Mouse (Mus musculus): ENCODE data around the gene Mvp. TPM values are rescaled to one million over a fixed set of nuclear protein-coding genes. Genes with fewer than 3 reads are reported as not detected.

Gene Mvp
- polyA plus RNA-seq (2012; rRNA removed): 63.3 and 80.9 TPM in 2 replicates

GRCm38 (mm10) chr7:127014320-127014719, at the start of gene Mvp:
TSS of gene Mvp (minus strand) at chr7:127014621.
- Histone ChIP-seq H3K27me3 (ENCODE audit: control insufficient read depth, insufficient read depth, low read length) (no peaks in the 10 kb centered on the region), H3K4me1 (ENCODE audit: control insufficient read depth, insufficient read depth, insufficient read length) (peaks cover 7% of the 10 kb centered on the region; the same call in 1 of the 2 replicates), H3K27ac (ENCODE audit: insufficient read depth, low read length) (peak within 1 kb of the TSS; percentile 89), H3K4me3 (ENCODE audit: extremely low read depth, insufficient read depth, insufficient read length) (peak within 1 kb of the TSS; percentile 72), H3K36me3 (ENCODE audit: control insufficient read depth, insufficient read depth, low read length) (peaks cover 2% of the 10 kb centered on the region; the same call in 1 of the 2 replicates)
- TF ChIP-seq POLR2A (IDR thresholded peaks at IDR 0.05; ENCODE audit: low read depth, low read length): no peak
- TF ChIP-seq CTCF (IDR thresholded peaks at IDR 0.05; ENCODE audit: extremely low read depth, insufficient read depth, insufficient read length, insufficient replicate concordance): no peak
- DNase-seq (ENCODE audit: low read depth in 1 of 2, low spot score in 2 of 2): peak; percentile 57
- 2% methylated on average over 11 of the region's 11 CpGs for WGBS

GRCm38 (mm10) chr7:127055026-127055585, 40.7 kb upstream of the Mvp start:
- no peak overlapping the region for H3K4me3 ChIP-seq (ENCODE audit: extremely low read depth, insufficient read depth, insufficient read length)
- 81% methylated on average over 5 of the region's 5 CpGs for WGBS
- DNase-seq (ENCODE audit: low read depth in 1 of 2, low spot score in 2 of 2): no peak
- H3K4me1 ChIP-seq (ENCODE audit: control insufficient read depth, insufficient read depth, insufficient read length): no peaks in the 10 kb centered on the region
- no peaks in the 10 kb centered on the region for H3K36me3 ChIP-seq (ENCODE audit: control insufficient read depth, insufficient read depth, low read length)
- no peaks in the 10 kb centered on the region for H3K27me3 ChIP-seq (ENCODE audit: control insufficient read depth, insufficient read depth, low read length)
- TF ChIP-seq POLR2A (IDR thresholded peaks at IDR 0.05; ENCODE audit: low read depth, low read length): no peak
- TF ChIP-seq CTCF (IDR thresholded peaks at IDR 0.05; ENCODE audit: extremely low read depth, insufficient read depth, insufficient read length, insufficient replicate concordance): 0 out of 2 replicates have a peak, but pooled peaks have one; percentile 3
- H3K27ac ChIP-seq (ENCODE audit: insufficient read depth, low read length): no peak overlapping the region

- peak; percentile 69 to 87 for DNase-seq (ENCODE audit: low read depth in 1 of 2, low spot score in 2 of 2)
- peak within 1 kb of the TSS; percentile 89 for H3K4me3 ChIP-seq (ENCODE audit: extremely low read depth, insufficient read depth, insufficient read length)
- no peaks in the 10 kb centered on the region for H3K27me3 ChIP-seq (ENCODE audit: control insufficient read depth, insufficient read depth, low read length)
- WGBS: under 1% methylated on average over 53 of the region's 53 CpGs
- peaks cover 8% of the 10 kb centered on the region; the same call in 1 of the 2 replicates for H3K4me1 ChIP-seq (ENCODE audit: control insufficient read depth, insufficient read depth, insufficient read length)
- H3K36me3 ChIP-seq (ENCODE audit: control insufficient read depth, insufficient read depth, low read length): no peaks in the 10 kb centered on the region
- peak within 1 kb of the TSS; percentile 13; the same call in 1 of the 2 replicates for H3K27ac ChIP-seq (ENCODE audit: insufficient read depth, low read length)
- TF ChIP-seq CTCF (IDR thresholded peaks at IDR 0.05; ENCODE audit: extremely low read depth, insufficient read depth, insufficient read length, insufficient replicate concordance) (no peak), POLR2A (IDR thresholded peaks at IDR 0.05; ENCODE audit: low read depth, low read length) (no peak)
Observed at GRCm38 (mm10) chr7:127041851-127042672, 27.6 kb upstream of the Mvp start, which contains the start of gene Kif22. TSS of gene Kif22 (minus strand) at chr7:127042471.

- no peaks in the 10 kb centered on the region for H3K36me3 ChIP-seq (ENCODE audit: control insufficient read depth, insufficient read depth, low read length)
- DNase-seq (ENCODE audit: low read depth in 1 of 2, low spot score in 2 of 2): no peak
- TF ChIP-seq POLR2A (IDR thresholded peaks at IDR 0.05; ENCODE audit: low read depth, low read length): no peak
- no peak for TF ChIP-seq CTCF (IDR thresholded peaks at IDR 0.05; ENCODE audit: extremely low read depth, insufficient read depth, insufficient read length, insufficient replicate concordance)
- 67% methylated on average over 1 of the region's 1 CpGs for WGBS
- no peaks in the 10 kb centered on the region for H3K27me3 ChIP-seq (ENCODE audit: control insufficient read depth, insufficient read depth, low read length)
- H3K27ac ChIP-seq (ENCODE audit: insufficient read depth, low read length): no peak overlapping the region
- no peak overlapping the region for H3K4me3 ChIP-seq (ENCODE audit: extremely low read depth, insufficient read depth, insufficient read length)
- peaks cover 5% of the 10 kb centered on the region; the same call in 1 of the 2 replicates for H3K4me1 ChIP-seq (ENCODE audit: control insufficient read depth, insufficient read depth, insufficient read length)
Observed at GRCm38 (mm10) chr7:127031244-127031643, 16.8 kb upstream of the Mvp start.

- H3K4me3 ChIP-seq (ENCODE audit: extremely low read depth, insufficient read depth, insufficient read length): no peak overlapping the region
- no peak overlapping the region for H3K27ac ChIP-seq (ENCODE audit: insufficient read depth, low read length)
- 96% methylated on average over 1 of the region's 1 CpGs for WGBS
- H3K36me3 ChIP-seq (ENCODE audit: control insufficient read depth, insufficient read depth, low read length): no peaks in the 10 kb centered on the region; the same call in 1 of the 2 replicates
- H3K4me1 ChIP-seq (ENCODE audit: control insufficient read depth, insufficient read depth, insufficient read length): peaks cover 5% of the 10 kb centered on the region; the same call in 1 of the 2 replicates
- no peaks in the 10 kb centered on the region for H3K27me3 ChIP-seq (ENCODE audit: control insufficient read depth, insufficient read depth, low read length)
- TF ChIP-seq CTCF (IDR thresholded peaks at IDR 0.05; ENCODE audit: extremely low read depth, insufficient read depth, insufficient read length, insufficient replicate concordance) (no peak), POLR2A (IDR thresholded peaks at IDR 0.05; ENCODE audit: low read depth, low read length) (no peak)
- DNase-seq (ENCODE audit: low read depth in 1 of 2, low spot score in 2 of 2): no peak
Observed at GRCm38 (mm10) chr7:127030172-127030571, 15.8 kb upstream of the Mvp start.

GRCm38 (mm10) chr7:127027885-127028284, 13.5 kb upstream of the Mvp start:
- H3K4me3 ChIP-seq (ENCODE audit: extremely low read depth, insufficient read depth, insufficient read length): peak overlapping the region; percentile 52
- peak overlapping the region; percentile 91 for H3K27ac ChIP-seq (ENCODE audit: insufficient read depth, low read length)
- H3K27me3 ChIP-seq (ENCODE audit: control insufficient read depth, insufficient read depth, low read length): no peaks in the 10 kb centered on the region
- WGBS: 49% methylated on average over 8 of the region's 8 CpGs
- TF ChIP-seq CTCF (IDR thresholded peaks at IDR 0.05; ENCODE audit: extremely low read depth, insufficient read depth, insufficient read length, insufficient replicate concordance) (no peak), POLR2A (IDR thresholded peaks at IDR 0.05; ENCODE audit: low read depth, low read length) (no peak)
- DNase-seq (ENCODE audit: low read depth in 1 of 2, low spot score in 2 of 2): peak in 1 of 2 experiments; percentile 22
- H3K4me1 ChIP-seq (ENCODE audit: control insufficient read depth, insufficient read depth, insufficient read length): peaks cover 24% of the 10 kb centered on the region
- peaks cover 11% of the 10 kb centered on the region for H3K36me3 ChIP-seq (ENCODE audit: control insufficient read depth, insufficient read depth, low read length)
